Mouse (Mus musculus) T-helper 17 cell (primary cell): ENCODE results near the gene Cyren.

Source experiments
- in situ Hi-C, 2 experiments: fragments of 300-600 bp; cut with MboI, MseI; formaldehyde crosslinking; loops; 1 replicate in 1 of 2; 2 replicates in 1 of 2; pipeline ENCODE4 v1.15.1; 2025; ENCODE audit warnings: high pct_unique_total_duplicates in 2 of 2

Cyren gene

DNA sequence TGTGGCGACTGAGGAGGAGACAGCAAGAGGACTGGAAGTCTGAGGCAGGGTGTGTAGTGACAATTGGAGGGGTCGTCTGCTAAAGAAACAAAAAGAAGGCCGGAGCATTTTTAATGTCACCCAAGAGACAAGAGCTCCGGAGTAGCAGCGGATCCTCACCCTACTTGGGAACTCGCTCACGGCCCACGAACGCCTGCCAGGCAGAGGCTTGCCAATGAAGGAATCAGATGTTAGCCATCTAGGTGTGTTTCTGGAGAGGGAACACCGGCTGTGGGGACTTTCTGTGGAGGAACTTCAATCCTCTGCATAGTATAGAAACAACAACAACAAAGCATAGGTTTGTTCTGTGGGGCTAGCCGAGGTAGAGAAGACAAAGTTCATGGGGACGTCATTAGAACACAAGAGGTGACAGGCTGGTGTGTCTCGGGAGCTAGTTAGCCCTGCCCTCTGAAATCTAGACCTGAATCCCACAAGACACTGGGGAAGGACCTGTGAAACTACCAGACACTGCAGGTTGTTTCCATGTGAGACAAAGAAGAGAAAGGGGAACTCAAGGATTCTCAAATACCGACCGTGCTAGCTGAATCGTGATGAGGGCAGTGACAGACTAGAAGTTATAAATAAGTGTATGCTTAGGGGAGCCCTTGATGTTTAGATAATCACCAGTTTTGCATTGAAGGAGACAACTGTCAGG lies 10.4 kb downstream of the Cyren start:
- in situ Hi-C loops, result no loop called here

GRCm38 (mm10) chr6:34866786-34867185 lies 11.1 kb downstream of the Cyren start:
- in situ Hi-C loops, result no loop called here

- in situ Hi-C loops, result no loop called here
These were observed 11.9 kb downstream of the Cyren start for GRCm38 (mm10) chr6:34865711-34866593.

- in situ Hi-C loops, result no loop called here
These were observed 12.6 kb downstream of the Cyren start for GRCm38 (mm10) chr6:34865213-34865612.

DNA sequence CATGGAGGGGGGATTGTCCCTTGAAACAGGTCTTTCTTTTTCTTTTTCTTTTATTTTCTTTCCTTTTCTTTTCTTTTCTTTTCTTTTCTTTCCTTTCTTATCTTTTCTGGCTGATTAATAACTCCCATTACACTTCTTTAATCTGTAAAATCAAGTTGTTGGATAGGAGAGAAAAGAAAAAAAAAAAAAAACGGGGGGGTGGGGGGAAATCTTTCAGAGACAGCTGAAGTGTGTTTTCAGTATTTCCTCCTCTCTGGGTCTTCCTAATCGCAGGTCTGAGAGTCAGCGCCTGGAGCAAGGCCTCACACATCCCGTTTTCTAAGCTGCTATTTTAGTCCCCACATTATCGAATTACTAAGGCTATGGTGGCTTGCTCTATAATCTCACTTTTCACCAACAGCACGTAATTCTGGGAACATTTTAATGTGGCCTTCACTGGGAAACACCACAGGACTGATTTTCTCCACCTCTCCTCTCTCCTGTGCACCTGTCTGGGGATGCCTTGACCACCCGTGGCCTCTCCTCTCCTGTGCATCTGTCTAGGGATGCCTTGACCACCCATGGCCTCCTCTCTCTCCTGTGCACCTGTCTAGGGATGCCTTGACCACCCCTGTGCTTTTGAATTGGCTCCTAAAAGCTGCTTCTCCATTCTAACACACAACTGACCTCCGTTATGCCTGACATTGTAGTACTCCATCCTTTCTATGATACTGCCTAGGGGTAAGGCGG lies 13.9 kb downstream of the Cyren start:
- in situ Hi-C loops, result loop anchor here in 1 of 2 experiments (5.0 kb wide), 1 partner anchor 67 kb away; no protein-coding TSS in a partner anchor

DNA sequence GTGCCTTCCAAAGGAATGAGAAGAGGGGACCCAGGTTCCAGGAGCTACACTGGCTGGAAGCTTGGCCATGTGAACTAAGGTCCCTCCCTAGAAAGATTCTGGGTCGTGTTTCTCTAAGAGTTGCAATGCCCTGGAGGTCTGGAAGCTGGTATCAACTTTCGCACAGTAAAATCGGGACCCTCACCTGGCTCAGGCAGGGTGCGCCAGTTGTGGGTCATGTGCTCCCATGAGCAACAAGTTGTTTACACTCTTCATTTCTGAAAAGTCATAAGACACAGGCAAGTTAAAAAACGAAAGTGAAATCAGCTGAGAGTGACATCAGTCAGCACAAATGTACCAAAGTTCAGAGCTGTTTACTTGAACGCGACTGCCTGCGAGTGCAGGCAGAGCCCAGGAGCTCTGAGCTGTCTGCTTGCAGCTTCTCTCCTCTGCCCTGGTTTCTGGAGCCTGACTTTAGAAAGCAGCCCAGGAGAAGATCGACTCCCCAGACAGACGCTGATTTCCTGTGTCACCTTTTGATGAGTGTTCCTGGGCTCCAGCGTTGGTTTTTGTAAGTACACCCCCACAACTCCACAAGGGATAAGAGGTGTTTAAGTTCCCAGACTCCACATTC lies 15.0 kb downstream of the Cyren start, which contains the start of gene Tmem140:
Gene Tmem140, plus strand, starts transcription at position 356 of the 613 bp plus-strand sequence.
- in situ Hi-C loops, result loop anchor here in 1 of 2 experiments (5.0 kb wide), 1 partner anchor 66 kb away; no protein-coding TSS in a partner anchor

DNA sequence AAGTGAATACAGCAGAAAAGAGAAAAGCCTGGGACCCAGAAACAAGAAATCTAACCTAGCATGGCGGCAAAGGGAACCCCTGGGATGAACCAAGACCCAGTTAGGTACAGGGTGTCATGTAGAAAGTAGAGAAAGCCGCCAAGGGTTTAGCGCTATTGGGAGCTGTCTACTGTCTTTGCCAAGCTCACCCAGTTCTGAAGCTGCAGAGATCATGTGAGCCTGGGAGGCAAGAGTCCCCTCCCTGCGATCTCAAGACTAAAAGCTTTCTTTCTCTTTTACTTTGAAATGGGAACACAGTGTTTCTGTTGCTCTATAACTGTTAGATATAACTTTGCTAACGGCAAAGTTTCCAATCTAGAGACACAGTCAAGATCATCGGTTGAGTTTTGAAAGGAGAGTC lies 15.5 kb downstream of the Cyren start:
- in situ Hi-C loops, result loop anchor here in 1 of 2 experiments (5.0 kb wide), 1 partner anchor 65 kb away; no protein-coding TSS in a partner anchor

- in situ Hi-C loops, result loop anchor here in 1 of 2 experiments (5.0 kb wide), 1 partner anchor 64 kb away; no protein-coding TSS in a partner anchor
These were observed 16.3 kb downstream of the Cyren start for GRCm38 (mm10) chr6:34861546-34862053.

DNA sequence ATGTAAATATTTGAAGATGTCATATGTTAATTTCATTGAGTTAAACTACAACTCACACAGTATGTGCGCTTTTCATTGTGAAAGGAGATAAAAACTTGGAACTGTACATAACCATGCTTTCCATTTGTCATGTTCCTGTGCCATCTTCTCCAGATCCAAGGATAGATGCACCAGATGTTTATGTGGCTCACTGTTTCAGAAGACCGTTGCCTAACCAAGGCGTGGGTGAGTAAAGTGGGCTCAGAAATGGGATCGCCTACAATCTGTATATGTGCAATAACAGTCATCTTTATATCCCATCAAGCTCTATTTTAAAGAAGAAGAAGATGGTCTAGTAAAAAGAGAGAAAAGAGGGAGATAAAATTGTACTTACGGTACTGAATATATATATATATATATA lies 45.5 kb downstream of the Cyren start:
- in situ Hi-C loops, result no loop called here

DNA sequence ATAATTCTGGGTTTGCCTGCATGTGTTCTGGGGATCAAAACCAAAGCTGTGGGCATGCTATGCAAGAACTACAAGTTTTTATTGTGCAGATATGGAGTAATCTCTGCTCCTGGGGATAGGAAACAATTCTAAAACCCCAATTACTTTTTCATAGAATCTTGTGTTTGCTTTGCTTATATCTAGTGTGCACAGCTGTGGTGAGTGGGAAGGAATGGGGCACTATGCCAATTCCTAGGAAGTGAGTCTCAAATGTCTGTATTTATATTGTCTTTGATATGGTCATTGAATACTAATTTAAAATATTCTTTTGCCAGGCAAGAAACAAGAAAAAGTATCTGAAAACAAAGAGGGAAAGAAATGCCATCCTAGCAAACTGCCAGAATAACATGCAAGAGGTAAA lies 53.5 kb downstream of the Cyren start:
- in situ Hi-C loops, result no loop called here
